Mouse (Mus musculus): ENCODE data around the gene Sh2d6. TPM values are rescaled to one million over a fixed set of nuclear protein-coding genes. Genes with fewer than 3 reads are reported as not detected.
"Not testable (repeated sequence)": the region's sequence is repeated elsewhere in the genome, so short reads cannot be mapped to it uniquely, and the experiment has no call there.

Sh2d6 gene
- polyA plus RNA-seq, 1 experiment from 2014 or later, result 0.26 TPM

DNA sequence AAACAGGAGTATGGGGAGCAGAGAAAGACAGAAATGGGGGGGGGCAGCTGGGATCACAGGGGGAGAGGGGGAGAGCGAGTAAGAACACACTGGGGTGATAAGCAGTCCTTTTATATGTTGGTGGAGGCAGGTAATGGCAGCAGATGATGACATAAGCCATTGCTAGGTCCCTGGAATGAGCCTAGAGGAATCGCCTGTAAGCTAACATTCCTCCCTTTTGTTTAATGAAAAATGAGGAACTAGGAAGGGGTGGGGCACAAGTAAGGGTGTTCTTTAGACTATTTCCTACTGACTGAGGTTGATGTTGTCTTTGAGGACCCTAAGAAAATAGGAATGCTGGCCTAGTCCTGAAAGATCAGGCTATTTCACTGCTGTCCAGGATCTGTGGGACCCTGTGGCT lies 39.4 kb downstream of the Sh2d6 start:
- no peaks in the 10 kb centered on the region for H3K27me3 ChIP-seq
- TF ChIP-seq CTCF (IDR thresholded peaks at IDR 0.05), result no peak
- in situ Hi-C loops (cut with MboI; ENCODE audit: low pct_unique_long_range_greater_than_20kb), result no loop called here
- ChIA-PET CTCF (no interaction called here), POLR2A (no interaction called here)
- DNase-seq (ENCODE audit: low read depth, low spot score) (no peak), ATAC-seq (no peak)

- ATAC-seq (no peak), DNase-seq (ENCODE audit: low read depth, low spot score) (no peak)
- in situ Hi-C loops (cut with MboI; ENCODE audit: low pct_unique_long_range_greater_than_20kb), result no loop called here
- ChIA-PET CTCF (interaction anchor here (1.8 kb wide), 1 partner anchor 11 kb away, joined by 5 read pairs; no protein-coding TSS in a partner anchor), POLR2A (no interaction called here)
- no peaks in the 10 kb centered on the region for H3K27me3 ChIP-seq
- TF ChIP-seq CTCF (IDR thresholded peaks at IDR 0.05), result no peak
These were observed 41.1 kb downstream of the Sh2d6 start for GRCm38 (mm10) chr6:72480422-72480702.

- ATAC-seq (no peak), DNase-seq (ENCODE audit: low read depth, low spot score) (no peak)
- ChIA-PET POLR2A (no interaction called here), CTCF (interaction anchor here (1.8 kb wide), 1 partner anchor 11 kb away, joined by 5 read pairs; no protein-coding TSS in a partner anchor)
- no peaks in the 10 kb centered on the region for H3K27me3 ChIP-seq
- TF ChIP-seq CTCF (IDR thresholded peaks at IDR 0.05), result no peak
- in situ Hi-C loops (cut with MboI; ENCODE audit: low pct_unique_long_range_greater_than_20kb), result no loop called here
These were observed 41.7 kb downstream of the Sh2d6 start for GRCm38 (mm10) chr6:72479645-72480421.

DNA sequence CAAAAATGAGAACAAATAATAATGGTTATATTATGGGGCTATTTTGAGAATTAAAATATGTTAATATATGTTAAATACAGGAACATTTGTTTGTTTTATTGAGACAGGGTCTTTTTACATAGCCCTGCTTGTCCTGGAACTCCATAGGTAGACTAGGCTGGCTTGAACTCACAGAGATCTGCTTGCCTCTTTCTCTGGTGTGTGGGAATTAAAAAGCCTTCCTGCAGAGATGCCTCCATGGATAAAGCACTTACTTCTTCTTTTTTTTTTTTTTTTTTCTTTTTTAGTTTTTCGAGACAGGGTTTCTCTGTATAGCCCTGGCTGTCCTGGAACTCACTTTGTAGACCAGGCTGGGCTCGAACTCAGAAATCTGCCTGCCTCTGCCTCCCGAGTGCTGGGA lies 42.8 kb downstream of the Sh2d6 start:
- H3K27me3 ChIP-seq; ATAC-seq; in situ Hi-C loops (cut with MboI; ENCODE audit: low pct_unique_long_range_greater_than_20kb); POLR2A ChIA-PET; DNase-seq (ENCODE audit: low read depth, low spot score); CTCF ChIA-PET: not testable (repeated sequence)

- in situ Hi-C loops (cut with MboI; ENCODE audit: low pct_unique_long_range_greater_than_20kb), result no loop called here
- H3K27me3 ChIP-seq, result no peaks in the 10 kb centered on the region
- DNase-seq (ENCODE audit: low read depth, low spot score), result no peak
- ATAC-seq, result no peak
- POLR2A ChIA-PET, result no interaction called here
- CTCF ChIA-PET, result interaction anchor here (1.6 kb wide), 1 partner anchor 16 kb away, joined by 5 read pairs; no protein-coding TSS in a partner anchor
- no peak for TF ChIP-seq CTCF (IDR thresholded peaks at IDR 0.05)
These were observed 43.9 kb downstream of the Sh2d6 start for GRCm38 (mm10) chr6:72477621-72478020.

GRCm38 (mm10) chr6:72476836-72477235 lies 44.7 kb downstream of the Sh2d6 start:
- DNase-seq (ENCODE audit: low read depth, low spot score) (no peak), ATAC-seq (no peak)
- no peak for TF ChIP-seq CTCF (IDR thresholded peaks at IDR 0.05)
- in situ Hi-C loops (cut with MboI; ENCODE audit: low pct_unique_long_range_greater_than_20kb), result no loop called here
- CTCF ChIA-PET, result interaction anchor here (1.6 kb wide), 1 partner anchor 17 kb away, joined by 5 read pairs; no protein-coding TSS in a partner anchor
- POLR2A ChIA-PET, result no interaction called here
- no peaks in the 10 kb centered on the region for H3K27me3 ChIP-seq

- H3K27me3 ChIP-seq, result no peaks in the 10 kb centered on the region
- in situ Hi-C loops (cut with MboI; ENCODE audit: low pct_unique_long_range_greater_than_20kb), result no loop called here
- DNase-seq (ENCODE audit: low read depth, low spot score) (no peak), ATAC-seq (no peak)
- no peak for TF ChIP-seq CTCF (IDR thresholded peaks at IDR 0.05)
- CTCF ChIA-PET, result interaction anchor here (0.9 to 1.4 kb wide), 2 partner anchors 16 to 35 kb away, joined by 3 to 4 read pairs; no protein-coding TSS in a partner anchor
- POLR2A ChIA-PET, result interaction anchor here (0.6 to 1.0 kb wide), 2 partner anchors 9 to 18 kb away, joined by 3 read pairs; no protein-coding TSS in a partner anchor
These were observed 46.1 kb downstream of the Sh2d6 start for GRCm38 (mm10) chr6:72475221-72475985.

DNA sequence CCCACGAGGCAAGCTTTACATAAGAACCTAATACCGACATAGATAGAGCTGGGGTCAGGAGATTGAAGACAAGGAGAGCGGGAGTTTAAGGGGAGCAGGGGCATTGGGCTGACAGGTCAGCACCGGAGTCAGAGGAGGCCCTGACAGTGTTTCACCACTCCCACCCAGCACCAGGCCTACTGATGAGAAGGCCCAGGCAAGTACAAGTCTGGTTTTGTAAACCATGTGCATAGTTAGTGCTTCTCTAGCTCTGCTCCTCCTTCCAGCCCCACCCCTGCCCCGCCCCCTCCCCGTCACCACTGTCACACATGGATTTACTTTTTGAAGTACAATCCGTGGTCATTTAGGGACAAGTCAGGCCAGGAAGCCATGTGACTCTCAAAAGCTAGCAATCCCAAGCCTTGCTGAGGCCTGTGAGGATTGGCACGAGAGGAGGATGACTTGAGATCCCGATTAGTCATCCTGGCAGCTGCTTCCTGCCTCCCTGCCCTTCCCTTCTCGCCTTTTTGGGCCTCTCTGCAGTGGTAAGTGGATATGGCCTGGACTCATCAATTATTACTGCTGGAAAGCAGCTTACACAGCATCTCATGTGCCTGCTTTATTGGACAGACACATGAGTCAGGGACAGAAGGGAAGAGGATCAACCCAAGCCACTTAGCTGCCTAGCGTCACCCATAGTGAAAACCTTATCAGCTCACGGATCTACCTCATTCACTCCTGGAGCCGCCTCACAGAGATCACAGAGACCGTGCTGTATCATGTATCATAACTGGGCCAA lies 48.1 kb downstream of the Sh2d6 start:
- in situ Hi-C loops (cut with MboI; ENCODE audit: low pct_unique_long_range_greater_than_20kb), result no loop called here
- CTCF ChIA-PET, result interaction anchor here (0.9 kb wide), 1 partner anchor 10 kb away, joined by 3 read pairs; no protein-coding TSS in a partner anchor
- no peaks in the 10 kb centered on the region for H3K27me3 ChIP-seq
- no peak for TF ChIP-seq CTCF (IDR thresholded peaks at IDR 0.05)
- POLR2A ChIA-PET, result interaction anchor here (1.0 to 1.1 kb wide), 3 partner anchors 35 to 42 kb away, joined by 3 to 5 read pairs (median 3); no protein-coding TSS in a partner anchor
- ATAC-seq (peak; percentile 77), DNase-seq (ENCODE audit: low read depth, low spot score) (no peak)

DNA sequence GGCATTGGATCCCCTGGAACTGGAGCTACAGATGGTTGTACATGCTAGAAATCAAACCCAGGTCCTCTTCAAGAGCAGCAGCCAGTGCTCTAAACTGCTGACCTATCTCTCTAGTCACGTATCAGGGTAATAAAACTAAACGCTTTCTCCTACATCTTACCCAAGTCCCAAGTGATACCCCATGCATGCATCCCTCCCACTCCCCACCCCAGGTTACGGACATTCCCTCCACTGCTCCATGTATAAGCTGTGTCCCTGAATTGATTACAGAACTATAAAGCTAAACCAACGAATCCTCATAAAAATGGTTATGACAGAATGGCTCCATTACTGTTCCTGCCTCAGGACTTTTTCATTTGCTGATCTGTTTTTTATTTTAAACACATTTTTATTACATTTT lies 55.3 kb downstream of the Sh2d6 start:
- ChIA-PET CTCF (interaction anchor here (1.0 kb wide), 1 partner anchor 10 kb away, joined by 3 read pairs; no protein-coding TSS in a partner anchor), POLR2A (interaction anchor here (1.5 kb wide), 1 partner anchor 9 kb away, joined by 3 read pairs; no protein-coding TSS in a partner anchor)
- no peaks in the 10 kb centered on the region for H3K27me3 ChIP-seq
- ATAC-seq (no peak), DNase-seq (ENCODE audit: low read depth, low spot score) (no peak)
- no peak for TF ChIP-seq CTCF (IDR thresholded peaks at IDR 0.05)
- in situ Hi-C loops (cut with MboI; ENCODE audit: low pct_unique_long_range_greater_than_20kb), result no loop called here

Data from Patski (cell line).